Mouse (Mus musculus): Measurements from ENCODE around the gene Pdlim5.

Gene Pdlim5

DNA sequence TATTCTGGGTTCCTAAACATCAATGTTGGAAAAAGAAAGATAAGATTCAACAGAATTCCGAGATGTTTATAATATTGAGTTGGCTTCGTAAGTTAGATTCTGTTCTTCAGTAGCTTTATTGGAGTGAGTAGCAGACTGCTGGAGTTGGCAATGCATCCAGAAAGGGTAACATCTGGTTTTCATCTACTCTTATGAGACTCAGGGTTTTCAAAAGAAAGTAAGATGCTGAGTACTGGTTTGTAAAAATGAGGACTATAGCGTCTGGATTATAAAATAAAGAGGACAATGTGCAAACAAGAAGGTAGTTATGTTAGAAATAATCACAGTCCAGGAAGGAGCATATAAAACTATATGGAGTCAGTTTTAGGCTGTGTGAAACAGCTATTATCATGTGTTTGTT, 45.0 kb downstream of the Pdlim5 start:
- ChIA-PET POLR2A (interaction anchor here in 1 of 4 experiments (1.2 to 2.3 kb wide), 2 partner anchors 10 to 43 kb away, joined by 3 to 7 read pairs; no protein-coding TSS in a partner anchor), CTCF (no interaction called here)

DNA sequence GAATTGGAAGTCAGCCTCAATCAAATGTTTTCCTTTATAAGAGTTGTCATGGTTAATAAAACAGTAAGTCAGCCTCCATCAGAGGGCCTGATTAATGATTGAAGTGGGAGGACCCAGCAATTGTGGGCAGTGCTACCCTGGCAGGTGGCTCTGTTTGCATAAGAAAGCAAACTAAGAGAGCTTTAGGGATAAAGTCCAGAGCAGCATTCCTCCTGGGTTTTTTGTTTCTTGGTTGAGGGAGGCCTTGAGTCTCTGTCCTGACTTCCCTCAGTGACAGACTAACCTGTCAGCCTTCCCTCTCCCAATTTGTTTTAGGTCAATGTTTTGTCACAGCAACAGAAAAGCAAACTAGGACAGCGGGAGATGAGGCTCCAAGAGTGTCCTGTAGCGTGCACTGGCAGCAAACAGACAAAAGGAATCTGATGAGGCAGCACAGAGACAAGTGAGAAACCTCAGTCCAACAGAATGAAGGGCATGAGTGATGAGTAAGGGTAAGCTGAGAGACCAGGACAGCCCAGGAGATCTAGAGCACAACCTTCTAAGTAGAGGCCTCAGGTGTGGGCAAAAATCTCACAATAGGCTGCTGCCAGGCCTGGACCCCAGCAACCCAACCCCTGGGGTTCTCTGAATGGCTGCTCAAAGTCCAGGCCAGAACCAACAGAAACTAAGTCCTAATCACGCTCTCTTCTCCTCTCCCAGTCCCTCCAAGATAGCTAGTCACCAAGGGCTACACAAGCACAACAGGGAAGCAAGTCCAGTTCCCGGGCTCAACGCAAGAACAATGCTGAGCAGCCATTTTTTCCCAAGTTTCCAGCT, 46.5 kb downstream of the Pdlim5 start:
- POLR2A ChIA-PET = interaction anchor here in 2 of 4 experiments (0.5 to 2.3 kb wide), 7 partner anchors 8 to 139 kb away, joined by 3 to 7 read pairs (median 3); no protein-coding TSS in a partner anchor
- CTCF ChIA-PET = no interaction called here

DNA sequence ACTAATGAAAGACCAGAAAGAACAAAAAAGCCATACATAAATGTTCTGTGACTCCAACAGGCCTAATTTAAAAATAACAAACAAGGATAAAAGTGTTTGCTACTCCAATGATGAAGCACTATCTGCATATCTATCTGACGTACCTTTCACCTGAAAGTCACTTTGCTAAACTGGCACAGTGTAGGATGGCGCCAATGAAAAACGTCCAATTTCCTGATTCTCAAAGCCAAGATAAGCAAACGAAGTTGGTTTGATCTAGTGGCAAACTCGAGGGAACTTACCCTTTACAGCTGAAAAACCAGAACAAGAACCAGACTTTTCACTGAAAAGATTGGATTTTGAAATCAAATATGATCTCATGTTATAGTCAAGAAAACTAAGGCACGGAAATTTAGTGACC, 49.2 kb downstream of the Pdlim5 start:
- CTCF ChIA-PET = no interaction called here
- POLR2A ChIA-PET = interaction anchor here in 1 of 4 experiments (0.7 kb wide), 1 partner anchor 221 kb away, joined by 3 read pairs; no protein-coding TSS in a partner anchor

DNA sequence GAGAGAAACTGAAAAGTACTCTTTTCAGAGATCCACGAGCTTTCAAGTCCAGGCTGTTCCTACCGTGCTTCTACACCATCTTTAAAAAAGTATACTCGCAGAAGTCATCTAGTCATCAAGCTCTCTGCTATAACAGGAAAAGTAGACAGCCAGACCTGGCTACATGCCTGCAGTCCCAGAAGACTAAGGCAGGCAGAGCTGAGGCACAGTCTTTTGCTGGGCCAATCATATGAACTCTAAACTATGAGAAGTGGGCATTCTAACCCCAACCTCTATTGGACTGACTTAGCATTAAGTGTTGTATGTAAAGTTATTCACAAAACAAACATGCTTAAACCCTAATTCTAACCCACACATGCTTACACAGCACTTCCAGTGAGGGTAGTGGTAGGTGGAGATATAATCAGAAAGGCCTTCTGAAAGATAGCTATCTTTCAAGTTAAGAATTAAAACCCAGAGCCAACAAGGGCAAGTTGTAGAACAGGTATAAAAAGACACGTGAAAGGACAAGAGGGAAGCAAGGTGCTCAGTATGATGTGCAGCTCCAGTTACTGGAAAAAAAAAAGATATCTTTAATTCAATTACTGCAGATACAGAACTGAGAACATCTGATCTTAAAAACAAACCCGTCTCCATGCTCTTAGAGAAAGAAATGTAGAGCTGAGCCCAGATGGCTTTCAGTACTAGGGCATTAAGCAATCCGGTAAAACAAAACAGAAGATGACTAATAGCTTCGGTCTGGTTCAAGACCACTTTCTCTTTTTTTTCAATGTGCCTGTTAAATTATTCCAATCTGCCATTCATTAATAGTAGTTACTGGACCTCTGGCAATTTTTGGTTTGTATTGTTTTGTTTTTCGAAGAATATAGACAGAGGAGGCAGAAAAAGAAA, 50.0 kb downstream of the Pdlim5 start:
- CTCF ChIA-PET = no interaction called here
- POLR2A ChIA-PET = interaction anchor here in 1 of 4 experiments (0.7 kb wide), 1 partner anchor 220 kb away, joined by 3 read pairs; no protein-coding TSS in a partner anchor

DNA sequence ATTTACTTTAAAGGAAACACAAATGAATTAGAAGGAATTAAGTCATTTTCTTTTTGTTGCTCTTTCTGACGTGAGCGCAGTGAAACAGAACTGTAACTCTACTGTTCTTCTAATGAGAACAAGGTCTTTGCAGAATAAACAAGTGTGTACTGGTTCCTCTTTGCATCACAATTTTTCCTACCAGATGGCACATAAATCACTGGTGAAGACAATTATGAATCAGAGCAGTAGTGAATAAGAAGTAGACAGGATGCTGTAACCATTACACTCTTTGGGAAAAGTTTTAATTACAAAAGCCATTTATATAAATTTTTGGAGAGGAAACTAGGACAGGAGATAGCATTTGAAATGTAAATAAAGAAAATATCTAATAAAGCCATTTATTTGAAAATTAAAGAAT, 51.7 kb downstream of the Pdlim5 start:
- ChIA-PET POLR2A (no interaction called here), CTCF (no interaction called here)

DNA sequence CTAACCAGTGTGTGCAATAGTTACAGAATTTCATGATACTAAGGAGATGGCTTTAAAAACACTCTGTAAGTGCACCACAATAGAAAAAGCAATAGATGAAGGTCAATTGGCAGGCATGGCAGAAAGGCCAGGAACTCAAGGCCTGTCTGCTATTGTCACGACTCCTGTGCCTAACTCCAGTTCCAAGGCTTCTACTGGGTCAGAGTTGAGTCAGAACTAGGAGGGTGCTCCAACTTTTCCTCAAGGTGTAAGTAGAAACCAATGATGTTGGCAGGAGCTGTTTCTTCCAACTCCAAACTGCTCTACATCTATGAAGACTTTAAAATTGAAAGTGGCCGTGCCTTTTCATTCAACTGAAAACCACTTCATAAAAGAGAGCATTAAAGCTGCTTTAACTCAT, 54.8 kb downstream of the Pdlim5 start:
- POLR2A ChIA-PET = interaction anchor here in 1 of 4 experiments (1.0 kb wide), 1 partner anchor 9 kb away, joined by 3 read pairs; no protein-coding TSS in a partner anchor
- CTCF ChIA-PET = no interaction called here

DNA sequence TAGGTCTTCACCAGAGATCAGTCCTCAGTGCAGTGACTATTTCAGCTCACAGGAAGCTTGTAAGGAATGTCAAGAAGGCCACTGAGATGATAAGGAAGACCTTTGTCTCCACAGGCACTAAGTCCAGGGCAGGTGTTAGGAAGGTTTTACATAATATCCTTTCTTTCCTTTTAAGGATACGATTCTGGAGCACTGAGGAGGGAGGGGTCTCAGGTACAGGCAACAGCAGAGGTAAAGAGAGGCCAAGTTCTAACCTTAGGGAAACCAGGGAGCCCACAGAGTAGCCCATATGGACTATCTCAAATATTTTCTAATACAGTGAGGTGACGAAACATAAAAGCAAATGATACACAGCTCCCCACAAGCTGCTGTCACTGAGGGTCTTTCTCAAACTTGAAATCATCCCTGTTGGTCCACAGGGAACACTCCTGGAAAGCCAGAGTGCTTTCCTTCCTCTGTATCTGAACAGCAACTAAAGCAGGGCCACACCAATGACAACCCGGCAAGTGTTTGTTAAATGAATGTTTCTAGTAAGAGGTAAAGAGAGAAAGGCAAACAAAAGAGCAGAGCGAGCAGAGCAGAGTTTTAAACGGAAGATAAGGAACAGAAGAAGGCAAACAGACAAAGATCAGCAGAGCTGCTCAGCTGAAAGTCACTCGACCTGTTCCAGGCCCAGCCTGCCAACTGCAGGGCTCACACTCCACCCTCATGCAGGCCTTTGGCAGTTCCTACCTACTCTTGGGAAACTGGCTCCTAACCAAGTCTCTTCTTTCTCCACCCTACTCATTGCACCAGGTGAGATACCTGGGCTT, 55.9 kb downstream of the Pdlim5 start:
- POLR2A ChIA-PET = interaction anchor here in 2 of 4 experiments (1.0 to 1.1 kb wide), 3 partner anchors 10 to 54 kb away, joined by 3 read pairs; no protein-coding TSS in a partner anchor
- CTCF ChIA-PET = no interaction called here

DNA sequence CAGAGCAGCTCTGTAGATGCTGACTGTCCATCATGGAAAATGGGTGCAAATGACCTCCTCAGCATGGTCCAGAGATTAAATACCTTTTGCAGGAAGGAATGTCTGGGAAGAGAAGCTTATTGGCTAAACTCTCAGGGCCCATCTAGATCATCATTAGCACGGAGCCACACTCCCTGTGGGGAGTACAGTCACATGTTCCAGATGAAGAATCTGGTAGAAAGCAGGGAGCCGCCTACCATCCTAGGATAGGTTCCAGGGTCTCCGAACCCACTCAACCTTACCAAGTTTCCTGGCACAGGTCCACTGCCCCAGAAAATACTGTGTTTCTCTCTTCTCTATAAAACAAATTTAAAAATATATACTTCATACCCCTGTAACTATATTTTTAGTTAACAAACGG, 57.4 kb downstream of the Pdlim5 start:
- ChIA-PET CTCF (no interaction called here), POLR2A (no interaction called here)

DNA sequence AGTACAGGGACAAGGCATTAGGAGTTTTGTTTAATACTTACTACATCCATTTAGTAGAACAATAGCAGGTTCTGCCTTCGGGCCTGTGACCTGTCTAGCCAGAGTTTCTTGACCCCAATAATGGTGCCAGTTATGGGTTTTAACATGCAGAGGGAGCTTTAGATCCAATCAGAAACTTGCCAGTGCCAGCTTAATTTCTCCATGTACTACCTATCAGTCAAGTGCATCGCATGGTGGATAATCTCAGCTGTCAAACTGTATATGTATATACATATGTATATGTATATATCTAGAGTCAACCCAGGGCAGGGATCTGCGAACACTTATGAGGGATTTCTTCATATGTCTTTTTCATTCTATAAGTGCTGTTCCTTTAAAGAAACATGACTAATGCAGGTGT, 61.0 kb downstream of the Pdlim5 start:
- POLR2A ChIA-PET = interaction anchor here in 2 of 4 experiments (0.6 to 1.3 kb wide), 2 partner anchors 53 to 109 kb away, joined by 3 read pairs; no protein-coding TSS in a partner anchor
- CTCF ChIA-PET = no interaction called here

DNA sequence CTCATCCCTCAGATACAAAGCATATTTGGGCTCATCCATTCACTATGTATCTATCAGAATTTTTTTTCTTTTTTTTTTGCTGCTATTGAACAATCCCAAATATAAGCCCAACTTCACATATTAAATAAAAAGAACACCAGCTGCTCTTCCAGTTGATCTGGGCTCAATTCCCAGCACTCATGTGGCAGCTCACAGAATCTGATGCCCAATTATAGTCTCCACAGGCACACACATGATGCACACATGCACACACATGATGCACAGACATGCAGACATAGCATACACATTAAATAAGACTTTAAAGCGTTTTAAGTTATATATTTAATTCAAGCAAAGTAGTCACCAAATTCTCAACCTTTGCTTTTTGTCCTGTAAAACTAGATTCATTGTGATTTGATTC, 62.0 kb downstream of the Pdlim5 start:
- POLR2A ChIA-PET = interaction anchor here in 2 of 4 experiments (1.0 to 1.2 kb wide), 2 partner anchors 14 to 15 kb away, joined by 3 read pairs; no protein-coding TSS in a partner anchor
- CTCF ChIA-PET = interaction anchor here in 1 of 4 experiments (0.5 kb wide), 1 partner anchor 110 kb away, joined by 6 read pairs; no protein-coding TSS in a partner anchor

DNA sequence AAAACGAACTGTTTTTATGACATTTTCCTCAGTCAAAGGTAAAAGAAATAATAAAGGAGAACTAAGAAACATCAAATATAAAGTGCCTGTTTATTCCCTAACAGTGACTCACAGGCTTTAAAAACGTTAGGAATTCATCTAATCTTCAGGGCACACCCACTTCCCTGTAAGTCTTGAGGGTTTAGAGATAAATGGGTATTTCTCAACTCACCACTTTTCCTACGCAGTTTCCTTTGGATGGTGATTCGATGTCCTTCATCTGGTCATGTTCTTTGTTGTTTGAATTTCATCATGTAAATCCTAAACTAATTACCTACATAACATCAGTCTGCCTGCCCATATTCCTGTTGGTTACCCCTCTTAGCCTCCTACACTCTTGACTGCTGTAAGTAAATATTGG, 62.8 kb downstream of the Pdlim5 start:
- ChIA-PET POLR2A (interaction anchor here in 1 of 4 experiments (1.2 kb wide), 1 partner anchor 16 kb away, joined by 3 read pairs; no protein-coding TSS in a partner anchor), CTCF (no interaction called here)

DNA sequence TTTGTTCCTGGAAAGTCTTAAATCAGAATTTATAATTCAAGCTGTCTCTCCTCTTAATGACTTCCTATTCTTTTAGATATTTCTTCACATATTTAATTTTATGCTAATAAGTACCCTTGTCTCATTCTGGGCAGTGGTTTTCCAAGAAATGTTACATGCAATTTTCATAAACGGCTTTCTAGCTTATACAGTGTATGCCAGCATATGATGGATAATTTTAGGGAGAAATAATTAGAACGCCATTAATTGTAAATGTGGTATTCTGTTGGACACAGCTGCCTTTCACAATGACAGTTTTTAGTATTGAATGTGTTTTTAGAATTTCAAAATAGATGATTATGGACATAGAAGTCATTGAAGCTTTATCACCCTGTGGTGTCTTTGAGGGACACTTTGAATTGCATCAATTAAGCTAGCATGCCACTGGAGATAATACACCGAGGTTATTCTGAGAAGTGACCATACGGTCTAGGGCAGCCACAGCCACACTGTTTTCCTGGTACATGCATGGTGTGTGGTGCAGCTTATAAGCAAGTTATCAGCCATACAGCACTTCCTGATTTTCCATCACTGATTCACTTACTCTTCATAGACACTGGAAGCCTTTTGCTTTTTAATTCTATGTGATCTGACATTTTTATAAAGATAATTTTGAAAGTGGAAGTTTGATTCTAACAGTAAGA, 63.5 kb downstream of the Pdlim5 start:
- ChIA-PET CTCF (interaction anchor here in 1 of 4 experiments (1.6 kb wide), 1 partner anchor 111 kb away, joined by 4 read pairs; no protein-coding TSS in a partner anchor), POLR2A (interaction anchor here in 1 of 4 experiments (1.7 kb wide), 1 partner anchor 12 kb away, joined by 4 read pairs; no protein-coding TSS in a partner anchor)

DNA sequence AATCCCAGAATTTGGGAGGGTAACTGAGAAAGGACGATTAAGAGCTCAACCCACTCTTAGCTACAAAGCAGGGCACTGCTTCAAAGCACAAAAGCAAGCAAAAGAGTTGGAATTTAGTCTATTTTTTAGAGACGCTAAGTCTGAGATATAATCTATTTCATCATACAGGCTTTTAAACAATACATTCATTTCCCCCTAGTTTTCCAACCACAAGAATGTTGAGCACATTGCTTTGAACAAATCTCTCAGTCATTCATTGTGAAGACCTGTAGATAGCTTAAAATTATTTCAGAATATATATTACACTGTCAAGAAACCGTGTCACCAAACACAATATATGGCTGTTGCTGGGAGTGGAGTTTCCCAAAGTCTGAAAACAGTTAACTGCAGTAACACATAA, 65.1 kb downstream of the Pdlim5 start:
- ChIA-PET CTCF (interaction anchor here in 3 of 4 experiments (0.6 to 1.6 kb wide), 4 partner anchors 113 to 378 kb away, joined by 3 to 4 read pairs (median 3); no protein-coding TSS in a partner anchor), POLR2A (interaction anchor here in 2 of 4 experiments (0.6 to 1.7 kb wide), 3 partner anchors 10 to 526 kb away, joined by 3 to 7 read pairs (median 4); no protein-coding TSS in a partner anchor)

DNA sequence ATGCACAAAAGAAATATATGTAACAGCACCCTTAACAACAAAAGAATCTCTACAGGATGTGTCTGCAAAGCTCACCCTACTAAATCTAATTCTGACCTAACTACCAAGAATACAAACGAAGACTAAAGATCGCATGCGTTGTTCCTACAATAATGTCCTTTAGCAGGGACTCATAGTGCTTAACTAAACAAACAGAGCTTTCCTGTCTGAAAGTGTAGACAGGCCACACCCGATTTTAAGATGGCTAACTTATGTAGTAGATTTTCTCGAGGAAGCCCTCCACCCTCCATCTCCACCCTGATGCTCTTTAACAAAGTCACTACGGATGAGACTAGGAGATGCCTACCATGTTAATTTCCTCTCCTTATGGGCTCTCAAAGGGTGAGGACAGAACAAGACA, 71.9 kb downstream of the Pdlim5 start:
- CTCF ChIA-PET = no interaction called here
- POLR2A ChIA-PET = interaction anchor here in 1 of 4 experiments (0.9 kb wide), 1 partner anchor 49 kb away, joined by 3 read pairs; no protein-coding TSS in a partner anchor

DNA sequence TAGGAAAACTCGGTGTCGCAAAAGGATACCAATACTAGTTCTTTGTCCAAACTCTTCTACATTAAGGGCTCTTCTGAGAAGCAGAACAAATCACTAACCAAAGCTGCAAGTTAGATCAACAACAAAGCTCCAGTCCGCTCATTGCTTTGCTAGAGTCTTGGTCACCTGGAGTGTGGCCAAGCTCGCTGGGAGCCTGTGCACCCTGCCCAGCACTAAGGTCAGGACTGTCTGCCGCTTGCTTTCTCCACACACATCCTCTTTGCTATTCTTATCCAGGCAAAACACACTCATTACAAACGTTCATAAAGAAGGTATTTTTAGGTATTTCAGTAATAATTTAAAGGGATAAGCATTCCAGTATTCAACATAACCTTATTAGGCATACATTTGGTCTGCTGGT, 73.6 kb downstream of the Pdlim5 start:
- ChIA-PET CTCF (no interaction called here), POLR2A (interaction anchor here in 1 of 4 experiments (1.0 kb wide), 1 partner anchor 10 kb away, joined by 3 read pairs; no protein-coding TSS in a partner anchor)

DNA sequence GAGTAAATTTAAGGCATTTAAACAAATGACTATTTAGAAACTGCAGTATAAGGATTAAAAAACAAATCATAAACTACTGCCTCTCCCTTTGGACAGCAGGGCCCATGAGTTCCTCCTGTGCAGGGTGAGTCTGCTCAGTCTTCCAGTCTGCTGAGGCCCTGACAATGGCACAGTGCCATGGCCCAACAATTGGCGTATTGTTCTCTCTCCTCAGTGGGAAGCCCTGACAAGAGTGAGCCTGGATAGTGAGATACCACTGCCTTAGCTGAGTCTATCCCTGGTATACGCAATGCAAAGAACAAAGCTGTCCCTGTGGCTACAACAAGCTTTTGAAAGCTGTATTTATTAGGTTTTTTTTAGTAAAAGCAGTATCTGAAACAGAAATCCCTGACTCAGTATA, 77.3 kb downstream of the Pdlim5 start:
- CTCF ChIA-PET = no interaction called here
- POLR2A ChIA-PET = no interaction called here

DNA sequence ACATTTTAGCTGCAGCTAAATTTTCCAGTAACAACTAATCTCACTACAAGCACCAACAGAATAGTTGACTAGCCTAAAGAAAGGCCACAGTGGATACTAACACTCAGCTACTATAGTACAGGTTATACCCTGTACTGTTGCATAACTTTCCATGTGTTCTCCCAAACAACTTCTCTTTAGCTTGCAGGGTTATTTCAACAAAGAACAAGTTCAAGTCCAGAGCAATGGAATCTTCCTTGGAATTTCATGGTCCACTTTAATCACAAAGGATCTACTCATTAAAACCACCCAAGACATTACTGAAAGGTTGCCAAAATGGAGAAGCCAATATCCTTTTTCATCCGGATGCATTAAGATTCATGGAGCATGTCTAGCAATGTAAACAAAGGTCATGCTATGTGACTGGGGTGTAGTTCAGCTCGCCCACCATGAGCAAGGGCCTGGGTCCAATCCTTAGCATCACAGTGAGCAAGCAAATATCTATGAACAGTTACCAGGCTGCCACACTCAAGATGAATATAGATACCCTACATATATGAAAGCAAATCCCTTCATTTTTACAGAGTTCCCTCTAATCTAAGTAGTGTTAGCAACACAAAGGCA, 79.3 kb downstream of the Pdlim5 start:
- ChIA-PET POLR2A (interaction anchor here in 1 of 4 experiments (1.1 kb wide), 1 partner anchor 15 kb away, joined by 3 read pairs; no protein-coding TSS in a partner anchor), CTCF (no interaction called here)

Measured in embryonic stem cell, embryonic (primary cell).